Mouse (Mus musculus): ENCODE measurements at regions not wholly inside any gene's neighbourhood (a gene's known extent, or its start where the extent isn't known, plus 50 kb on each side); places are given as distances from the start of the nearest gene placed in this dataset.

GRCm38 (mm10) chr5:33501735-33502495, 68.1 kb upstream of the Nkx1-1 start:
- WGBS: 52% methylated on average over 23 of the region's 23 CpGs
- Histone ChIP-seq H3K36me3 (replicated peaks) (no peaks in the 10 kb centered on the region), H3K4me3 (no peak overlapping the region), H3K4me1 (peaks cover 42% of the 10 kb centered on the region), H3K27ac (peak overlapping the region; percentile 16; the same call in 1 of the 2 replicates), H3K9me3 (no peaks in the 10 kb centered on the region), H3K27me3 (ENCODE audit: poor library complexity, severe bottlenecking) (peaks cover 66% of the 10 kb centered on the region)
- DNase-seq (ENCODE audit: extremely low spot score, low spot score): no peak

GRCm38 (mm10) chr5:33501211-33501610, 67.4 kb upstream of the Nkx1-1 start:
- H3K4me3 ChIP-seq: no peak overlapping the region

DNA sequence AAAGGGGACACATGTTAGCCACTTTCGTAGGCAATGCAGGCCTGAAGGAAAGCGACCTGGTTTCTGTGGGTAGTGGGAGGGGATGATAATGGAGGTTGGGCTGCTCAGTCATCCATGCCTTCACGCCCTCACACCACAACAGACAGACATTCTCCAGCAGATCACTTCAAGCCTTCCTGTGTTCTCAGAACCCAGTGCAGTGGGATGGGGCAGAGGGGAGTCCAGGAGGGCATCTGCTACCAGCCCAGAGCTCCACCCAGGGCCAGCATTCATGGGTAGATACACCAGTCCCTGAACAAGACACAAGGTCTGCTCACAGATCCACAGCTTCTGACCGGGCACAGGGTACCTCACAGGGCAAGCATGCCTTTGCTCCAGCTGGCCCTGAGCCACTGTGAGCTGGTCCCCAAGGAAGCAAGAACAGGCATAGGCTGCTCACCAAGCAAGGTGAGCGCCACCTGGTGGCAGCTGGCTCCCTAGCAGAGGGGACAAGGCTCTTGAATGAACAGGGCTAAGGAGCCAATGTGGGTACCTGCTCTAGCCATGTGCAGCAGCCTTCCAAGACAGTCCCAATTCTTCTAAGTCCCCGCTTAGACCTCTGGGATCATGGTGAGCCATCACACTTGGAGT, 62.2 kb upstream of the Nkx1-1 start:
- Histone ChIP-seq H3K27ac (no peak overlapping the region), H3K4me1 (peaks cover 24% of the 10 kb centered on the region), H3K27me3 (ENCODE audit: poor library complexity, severe bottlenecking) (peaks cover 74% of the 10 kb centered on the region), H3K9me3 (no peaks in the 10 kb centered on the region), H3K36me3 (replicated peaks) (no peaks in the 10 kb centered on the region), H3K4me3 (no peak overlapping the region)
- WGBS: 22% methylated on average over 6 of the region's 6 CpGs
- DNase-seq (ENCODE audit: extremely low spot score, low spot score): peak; percentile 83

More at GRCm38 (mm10) chr5:33501211-33501610, 67.4 kb upstream of the Nkx1-1 start:
- no peaks in the 10 kb centered on the region for H3K36me3 ChIP-seq (replicated peaks)
- peaks cover 39% of the 10 kb centered on the region for H3K4me1 ChIP-seq
- peak overlapping the region; percentile 16; the same call in 1 of the 2 replicates for H3K27ac ChIP-seq
- 56% methylated on average over 7 of the region's 7 CpGs for WGBS
- no peaks in the 10 kb centered on the region for H3K9me3 ChIP-seq
- DNase-seq (ENCODE audit: extremely low spot score, low spot score): no peak
- H3K27me3 ChIP-seq (ENCODE audit: poor library complexity, severe bottlenecking): peaks cover 70% of the 10 kb centered on the region

- DNase-seq (ENCODE audit: extremely low spot score, low spot score): no peak
- Histone ChIP-seq H3K4me1 (peaks cover 19% of the 10 kb centered on the region), H3K9me3 (no peaks in the 10 kb centered on the region), H3K36me3 (replicated peaks) (no peaks in the 10 kb centered on the region), H3K27ac (no peak overlapping the region), H3K27me3 (ENCODE audit: poor library complexity, severe bottlenecking) (peaks cover 73% of the 10 kb centered on the region), H3K4me3 (no peak overlapping the region)
- 35% methylated on average over 6 of the region's 6 CpGs for WGBS
Measured at GRCm38 (mm10) chr5:33495276-33495675, 61.5 kb upstream of the Nkx1-1 start.

DNA sequence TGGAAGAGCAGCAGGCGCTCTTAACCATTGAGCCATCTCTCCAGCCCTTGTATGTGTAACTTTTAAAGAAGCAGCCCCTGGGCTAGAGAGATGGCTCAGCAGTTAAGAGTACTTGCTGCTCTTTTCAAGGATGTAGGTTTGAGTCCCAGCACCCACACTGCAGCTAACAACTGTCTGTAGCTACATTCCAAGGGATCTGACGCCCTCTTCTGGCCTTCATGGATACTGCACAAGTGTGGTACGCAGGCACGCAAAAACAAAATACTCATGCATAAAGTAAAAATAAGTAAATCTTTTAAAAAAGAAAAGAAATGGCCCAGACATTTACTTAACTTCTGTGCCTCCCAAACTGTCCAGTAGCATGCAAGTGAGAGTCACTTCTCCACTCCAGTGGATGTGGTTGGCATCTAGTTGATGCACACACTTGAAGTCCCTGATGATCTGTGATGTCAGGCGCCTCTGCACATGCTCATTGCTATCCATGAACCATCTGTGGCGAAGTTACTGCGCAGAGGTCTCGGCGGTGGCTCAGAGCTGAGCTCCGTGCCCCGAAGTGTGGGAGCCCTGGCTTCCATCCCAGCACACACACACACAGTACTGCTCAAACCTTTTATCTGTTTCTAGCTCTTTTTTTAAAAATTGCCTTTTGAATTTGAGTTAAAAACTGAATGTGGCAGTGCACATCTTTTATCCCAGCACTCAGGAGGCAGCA, 59.0 kb upstream of the Nkx1-1 start:
- DNase-seq (ENCODE audit: extremely low spot score, low spot score): no peak
- Histone ChIP-seq H3K9me3 (no peaks in the 10 kb centered on the region), H3K27me3 (ENCODE audit: poor library complexity, severe bottlenecking) (peaks cover 73% of the 10 kb centered on the region), H3K4me1 (peaks cover 40% of the 10 kb centered on the region), H3K27ac (no peak overlapping the region), H3K4me3 (no peak overlapping the region), H3K36me3 (replicated peaks) (no peaks in the 10 kb centered on the region)
- 91% methylated on average over 11 of the region's 11 CpGs for WGBS

DNA sequence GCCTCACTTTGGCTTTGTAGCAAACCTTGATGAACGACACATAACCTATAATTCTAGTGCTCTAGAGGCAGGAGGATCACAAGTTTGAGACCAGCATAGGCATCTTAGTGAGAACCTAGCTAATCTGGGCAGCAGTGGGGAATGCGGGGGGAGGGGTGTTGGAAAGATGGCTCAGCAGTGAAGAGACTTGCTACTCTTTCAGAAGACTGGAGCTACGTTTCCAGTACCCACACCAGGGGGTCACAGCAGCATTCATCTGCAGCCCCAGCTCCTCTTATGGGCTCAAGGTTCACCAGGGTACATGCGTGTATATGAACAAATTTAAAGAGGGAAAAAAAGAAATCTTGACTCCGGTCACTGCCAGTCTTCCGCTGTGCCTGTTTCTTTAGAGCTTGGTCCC, 55.5 kb upstream of the Nkx1-1 start:
- H3K27me3 ChIP-seq (ENCODE audit: poor library complexity, severe bottlenecking): peaks cover 66% of the 10 kb centered on the region
- H3K36me3 ChIP-seq (replicated peaks): no peaks in the 10 kb centered on the region
- DNase-seq (ENCODE audit: extremely low spot score, low spot score): no peak
- no peak overlapping the region for H3K4me3 ChIP-seq
- no peaks in the 10 kb centered on the region for H3K9me3 ChIP-seq
- peaks cover 35% of the 10 kb centered on the region for H3K4me1 ChIP-seq
- 73% methylated on average over 6 of the region's 6 CpGs for WGBS
- no peak overlapping the region for H3K27ac ChIP-seq

DNA sequence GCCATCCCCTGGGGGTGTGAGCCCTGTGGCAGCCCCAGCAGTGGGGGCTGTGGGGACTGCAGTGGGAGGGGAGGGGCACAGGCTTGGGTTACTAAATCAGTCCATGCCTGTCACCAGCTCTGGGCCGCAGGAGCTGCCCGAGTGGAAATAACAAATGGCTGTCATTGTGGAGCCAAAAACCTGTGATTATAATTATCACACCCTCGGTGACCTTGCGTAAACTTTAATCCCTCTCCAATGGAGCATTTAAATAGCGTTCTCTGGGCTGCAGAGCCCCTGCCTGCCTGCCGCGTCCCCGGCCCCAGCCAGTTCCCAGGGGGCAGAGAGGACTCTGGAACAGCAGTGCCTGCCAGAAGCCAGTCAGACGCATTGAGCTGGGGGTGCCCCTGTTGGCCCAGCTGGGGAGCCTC, 54.4 kb upstream of the Nkx1-1 start:
- DNase-seq (ENCODE audit: extremely low spot score, low spot score): no peak
- peak overlapping the region; percentile 41; the same call in 1 of the 2 replicates for H3K27ac ChIP-seq
- peaks cover 35% of the 10 kb centered on the region for H3K4me1 ChIP-seq
- H3K9me3 ChIP-seq: no peaks in the 10 kb centered on the region
- WGBS: 4% methylated on average over 9 of the region's 9 CpGs
- H3K27me3 ChIP-seq (ENCODE audit: poor library complexity, severe bottlenecking): peaks cover 68% of the 10 kb centered on the region
- H3K4me3 ChIP-seq: peak overlapping the region; percentile 11
- no peaks in the 10 kb centered on the region for H3K36me3 ChIP-seq (replicated peaks)

DNA sequence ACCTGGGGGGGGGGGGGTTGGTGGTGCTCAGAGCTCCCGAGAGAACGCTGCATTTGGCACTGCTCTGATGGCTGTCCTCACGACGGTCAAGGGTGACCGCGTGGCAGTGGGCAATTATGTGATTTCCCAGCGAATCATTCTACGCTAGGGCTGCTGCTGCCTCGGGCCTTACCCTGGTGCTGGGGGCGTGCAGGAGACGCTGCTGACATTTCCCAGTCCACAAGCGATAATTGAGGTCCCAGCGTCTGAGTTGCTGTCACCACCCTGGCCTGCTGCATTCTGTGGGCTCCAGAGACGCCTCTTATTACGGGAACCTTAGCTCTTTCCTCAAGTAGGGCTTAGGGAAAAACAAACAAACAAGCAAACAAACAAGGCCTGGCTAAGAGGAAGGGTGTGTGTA, 52.0 kb upstream of the Nkx1-1 start:
- no peak for DNase-seq (ENCODE audit: extremely low spot score, low spot score)
- WGBS: 73% methylated on average over 15 of the region's 15 CpGs
- Histone ChIP-seq H3K4me3 (no peak overlapping the region), H3K36me3 (replicated peaks) (no peaks in the 10 kb centered on the region), H3K9me3 (no peaks in the 10 kb centered on the region), H3K4me1 (peaks cover 42% of the 10 kb centered on the region), H3K27ac (no peak overlapping the region), H3K27me3 (ENCODE audit: poor library complexity, severe bottlenecking) (peaks cover 81% of the 10 kb centered on the region)

Measured in forebrain, embryonic 10.5 days (tissue).